Mouse (Mus musculus) embryonic fibroblast, embryonic 13.5 days (primary cell): ENCODE measurements around the gene Olfr1320.

Source experiments
- CTCF ChIP-seq: IDR thresholded peaks from 2 replicates; pipeline ENCODE4 v1.5.1; 2011; ENCODE audit warnings: mild to moderate bottlenecking, control low read depth, low read length, moderate library complexity, borderline replicate concordance; ENCODE audit not compliant: insufficient read depth
- POLR2A ChIP-seq: IDR thresholded peaks from 2 replicates; pipeline ENCODE4 v1.6.1; 2011; ENCODE audit warnings: low read depth, mild to moderate bottlenecking, control low read depth, low read length, moderate library complexity

- TF ChIP-seq CTCF (no peak), POLR2A (no peak)
Observed at GRCm38 (mm10) chrX:49631195-49631594, 40.9 kb upstream of the Olfr1320 start.
